Mouse (Mus musculus) lung, embryonic 14.5 days (tissue): ENCODE measurements around the gene Nrarp. TPM values are rescaled to one million over a fixed set of nuclear protein-coding genes. Genes with fewer than 3 reads are reported as not detected.

ENCODE experiments used
- ATAC-seq: fragments of 200-750 bp; cut with Nextera tagmentation; 2 replicates; pipeline ENCODE4 v1.8.0; 2017; ENCODE audit warnings: mild to moderate bottlenecking, moderate TSS enrichment, moderate library complexity; ENCODE audit not compliant: insufficient read depth
- DNase-seq: peaks from one replicate; pipeline ENCODE4 v3.0.0-alpha.2; 2015
- H3K27ac ChIP-seq: fragments of 300-500 bp; sonication (generic); 2 replicates; pipeline ENCODE4 v1.5.1; 2014; ENCODE audit warnings: low read depth, mild to moderate bottlenecking, moderate library complexity
- H3K27me3 ChIP-seq: fragments of 300-500 bp; sonication (generic); 2 replicates; pipeline ENCODE4 v1.6.1; 2014; ENCODE audit warnings: low read length, control low read depth; ENCODE audit not compliant: insufficient read depth
- H3K36me3 ChIP-seq: fragments of 300-500 bp; sonication (generic); 2 replicates; pipeline ENCODE4 v1.6.1; 2014; ENCODE audit warnings: control low read depth; ENCODE audit not compliant: insufficient read depth
- H3K4me1 ChIP-seq: fragments of 300-500 bp; sonication (generic); 2 replicates; pipeline ENCODE4 v1.6.1; 2014; ENCODE audit warnings: antibody characterized with exemption, control low read depth; ENCODE audit not compliant: insufficient read depth
- H3K4me2 ChIP-seq: fragments of 300-500 bp; sonication (generic); 2 replicates; pipeline ENCODE4 v1.6.1; 2014; ENCODE audit warnings: mild to moderate bottlenecking
- H3K4me3 ChIP-seq: fragments of 300-500 bp; sonication (generic); 2 replicates; pipeline ENCODE4 v1.5.1; 2014; ENCODE audit warnings: low read depth, low read length
- H3K9ac ChIP-seq: fragments of 300-500 bp; sonication (generic); 2 replicates; pipeline ENCODE4 v1.6.1; 2014
- H3K9me3 ChIP-seq: fragments of 300-500 bp; sonication (generic); 2 replicates; pipeline ENCODE4 v1.6.1; 2016; ENCODE audit warnings: low read depth, low read length, control low read depth
- CTCF ChIP-seq: IDR thresholded peaks from 2 replicates; pipeline ENCODE4 v1.5.1; 2016; ENCODE audit warnings: antibody characterized with exemption, low read depth
- WGBS: fragments of 180-500 bp; shearing (Covaris S2); extraction: QIAGEN DNeasy Blood & Tissue Kit; methylation state at CpG from one replicate; pipeline ENCODE4 v1.1.7; 2014; 5-methylcytosine and 5-hydroxymethylcytosine counted together
- polyA plus RNA-seq: library from polyadenylated mRNA; unstranded; fragments of >200 nt; fragmentation: Nextera tagmentation; extraction: Ambion mirVana; gene quantifications from 2 replicates; pipeline ENCODE4 v1.2.1, GENCODE M21; 2014

Gene Nrarp
- polyA plus RNA-seq, 1 experiment from 2014 or later: 14.9 TPM

DNA sequence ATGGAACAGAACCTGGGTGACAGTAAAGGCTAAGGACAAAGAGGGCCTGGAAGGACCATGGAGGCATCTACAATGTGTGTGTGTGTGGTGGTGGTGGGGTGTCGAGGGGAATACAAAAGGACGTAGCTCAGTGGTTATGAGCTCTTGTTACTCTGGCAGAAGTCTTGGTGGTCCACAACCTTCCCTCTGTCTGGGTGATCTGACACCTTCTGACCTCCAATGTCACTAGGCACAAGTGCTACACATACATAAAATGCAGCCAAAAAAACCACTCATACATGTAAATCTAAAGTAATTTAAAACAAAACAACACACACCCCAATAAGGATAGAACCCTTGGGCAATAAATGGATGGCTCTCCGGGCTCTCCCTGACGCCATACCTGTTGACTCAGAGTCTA is 46.8 kb downstream of the Nrarp start:
- Histone ChIP-seq H3K27me3 (no peaks in the 10 kb centered on the region), H3K9ac (no peak overlapping the region), H3K27ac (no peak overlapping the region), H3K4me3 (no peak overlapping the region), H3K36me3 (0 out of 2 replicates have a peak, but pooled peaks cover 4% of the 10 kb centered on the region), H3K4me2 (no peak overlapping the region), H3K4me1 (0 out of 2 replicates have a peak, but pooled peaks cover 5% of the 10 kb centered on the region), H3K9me3 (no peaks in the 10 kb centered on the region)
- no peak for TF ChIP-seq CTCF
- ATAC-seq: no peak
- DNase-seq: no peak
- WGBS: 90% methylated on average over 4 of the region's 4 CpGs

DNA sequence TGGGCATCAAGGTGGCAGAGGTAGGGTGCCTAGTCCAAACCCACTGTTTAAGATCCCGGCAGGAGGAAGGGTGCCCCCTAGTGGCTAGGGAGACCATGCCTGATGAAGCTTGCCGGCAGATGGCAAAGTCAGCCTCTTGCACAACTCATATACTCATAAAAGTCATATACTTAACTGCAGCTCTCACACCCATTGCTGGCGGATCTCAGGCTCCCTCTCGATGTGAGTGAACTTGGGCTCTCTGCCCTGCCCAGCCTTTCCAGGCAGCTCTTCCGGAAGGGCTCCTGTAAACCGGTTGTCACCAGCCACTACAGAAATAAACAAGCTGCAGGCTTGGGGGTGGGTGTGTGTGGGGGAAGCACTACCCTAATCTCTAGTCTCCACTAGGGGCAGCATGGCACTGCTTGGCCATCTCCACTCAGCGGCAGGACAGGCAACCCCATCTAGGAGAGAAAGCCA is 47.9 kb downstream of the Nrarp start:
- Histone ChIP-seq H3K4me2 (peak overlapping the region; percentile 33), H3K9me3 (no peaks in the 10 kb centered on the region), H3K9ac (no peak overlapping the region), H3K27me3 (no peaks in the 10 kb centered on the region), H3K4me3 (0 out of 2 replicates have a peak overlapping the region, but pooled peaks have one; percentile 7), H3K27ac (peak overlapping the region; percentile 58; the same call in 1 of the 2 replicates), H3K4me1 (0 out of 2 replicates have a peak, but pooled peaks cover 5% of the 10 kb centered on the region), H3K36me3 (0 out of 2 replicates have a peak, but pooled peaks cover 2% of the 10 kb centered on the region)
- peak; percentile 74 for TF ChIP-seq CTCF
- ATAC-seq: peak; percentile 35
- under 1% methylated on average over 7 of the region's 7 CpGs for WGBS
- peak; percentile 93 for DNase-seq

DNA sequence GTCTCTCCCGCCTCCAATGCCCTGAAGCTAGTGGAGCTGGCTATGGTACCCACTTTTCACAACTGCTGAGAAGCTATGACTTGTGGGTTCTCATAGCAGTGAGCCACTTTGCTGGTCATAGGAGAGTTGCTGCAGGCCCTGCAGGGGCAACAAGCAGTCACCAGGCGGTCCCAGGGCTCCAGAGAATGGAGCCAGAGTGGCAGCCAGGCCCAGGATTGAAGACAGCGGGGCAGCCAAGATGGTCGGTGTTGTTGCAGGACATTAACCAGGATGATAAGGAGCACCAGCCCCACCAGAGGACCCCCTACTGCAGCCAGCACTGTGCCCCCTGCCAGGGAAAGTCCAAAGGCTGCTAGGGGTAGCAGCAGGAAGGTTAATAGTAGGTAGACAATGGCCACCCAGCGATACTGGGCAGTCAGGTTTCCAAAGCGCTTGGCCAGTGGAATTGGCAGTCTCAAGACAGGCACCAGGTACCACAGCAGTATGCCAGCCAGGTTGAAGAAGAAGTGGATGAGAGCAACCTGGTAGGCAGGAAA is 48.5 kb downstream of the Nrarp start:
- peak overlapping the region; percentile 33; the same call in 1 of the 2 replicates for H3K4me2 ChIP-seq
- H3K36me3 ChIP-seq: no peaks in the 10 kb centered on the region
- H3K27me3 ChIP-seq: 0 out of 2 replicates have a peak, but pooled peaks cover 1% of the 10 kb centered on the region
- no peak overlapping the region for H3K4me3 ChIP-seq
- DNase-seq (no peak), ATAC-seq (no peak)
- no peak overlapping the region for H3K9ac ChIP-seq
- H3K27ac ChIP-seq: no peak overlapping the region
- WGBS: 65% methylated on average over 6 of the region's 6 CpGs
- H3K9me3 ChIP-seq: no peaks in the 10 kb centered on the region
- 0 out of 2 replicates have a peak, but pooled peaks cover 5% of the 10 kb centered on the region for H3K4me1 ChIP-seq
- no peak for TF ChIP-seq CTCF

DNA sequence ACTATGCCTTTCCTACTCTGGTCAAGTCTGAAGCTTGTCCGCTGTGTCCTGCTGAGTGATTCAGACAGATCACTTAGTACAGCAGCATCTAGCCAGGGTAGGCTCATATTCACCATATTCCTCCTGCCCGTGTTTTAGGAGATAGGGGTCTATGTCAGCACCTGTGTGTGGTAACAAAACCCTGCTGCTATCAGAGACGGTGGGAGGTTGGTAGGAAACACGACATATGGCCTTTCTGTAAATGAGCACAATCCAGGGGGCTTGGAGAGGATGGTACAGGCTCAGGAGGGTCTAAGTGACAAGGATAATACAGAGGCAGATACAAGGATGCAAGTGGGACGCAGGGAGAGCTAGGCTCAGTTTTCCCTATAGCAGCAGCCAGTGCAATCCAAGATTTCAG is 49.0 kb downstream of the Nrarp start:
- Histone ChIP-seq H3K4me2 (no peak overlapping the region), H3K36me3 (no peaks in the 10 kb centered on the region), H3K27ac (no peak overlapping the region), H3K27me3 (0 out of 2 replicates have a peak, but pooled peaks cover 2% of the 10 kb centered on the region), H3K9me3 (no peaks in the 10 kb centered on the region), H3K4me3 (no peak overlapping the region), H3K4me1 (0 out of 2 replicates have a peak, but pooled peaks cover 5% of the 10 kb centered on the region), H3K9ac (no peak overlapping the region)
- WGBS: 80% methylated on average over 5 of the region's 5 CpGs
- no peak for ATAC-seq
- no peak for TF ChIP-seq CTCF
- DNase-seq: no peak

DNA sequence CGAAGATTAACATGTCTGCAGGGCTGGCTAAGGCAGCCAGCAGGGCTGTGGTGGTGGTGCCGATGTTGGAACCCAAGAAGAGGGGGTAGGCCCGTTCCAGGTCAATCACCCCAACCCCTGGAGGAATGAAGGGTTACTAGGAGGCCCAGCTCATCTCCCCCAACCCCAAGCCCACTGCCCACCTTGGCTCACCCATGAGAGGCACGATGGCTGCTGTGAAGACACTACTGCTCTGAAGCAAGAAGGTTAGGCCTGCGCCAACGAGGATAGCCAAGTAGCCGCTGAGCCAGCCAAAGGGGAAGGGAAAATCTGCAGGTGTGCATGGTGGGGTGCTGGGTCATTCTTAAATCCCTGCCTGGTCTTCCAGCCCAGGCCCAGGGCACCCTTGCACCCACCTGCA is 50.0 kb downstream of the Nrarp start:
- H3K4me3 ChIP-seq: no peak overlapping the region
- H3K4me1 ChIP-seq: 0 out of 2 replicates have a peak, but pooled peaks cover 3% of the 10 kb centered on the region
- H3K27ac ChIP-seq: no peak overlapping the region
- TF ChIP-seq CTCF: no peak
- ATAC-seq (no peak), DNase-seq (no peak)
- no peaks in the 10 kb centered on the region for H3K36me3 ChIP-seq
- H3K27me3 ChIP-seq: 0 out of 2 replicates have a peak, but pooled peaks cover 2% of the 10 kb centered on the region
- no peaks in the 10 kb centered on the region for H3K9me3 ChIP-seq
- H3K4me2 ChIP-seq: no peak overlapping the region
- H3K9ac ChIP-seq: no peak overlapping the region
- WGBS: 79% methylated on average over 7 of the region's 7 CpGs

DNA sequence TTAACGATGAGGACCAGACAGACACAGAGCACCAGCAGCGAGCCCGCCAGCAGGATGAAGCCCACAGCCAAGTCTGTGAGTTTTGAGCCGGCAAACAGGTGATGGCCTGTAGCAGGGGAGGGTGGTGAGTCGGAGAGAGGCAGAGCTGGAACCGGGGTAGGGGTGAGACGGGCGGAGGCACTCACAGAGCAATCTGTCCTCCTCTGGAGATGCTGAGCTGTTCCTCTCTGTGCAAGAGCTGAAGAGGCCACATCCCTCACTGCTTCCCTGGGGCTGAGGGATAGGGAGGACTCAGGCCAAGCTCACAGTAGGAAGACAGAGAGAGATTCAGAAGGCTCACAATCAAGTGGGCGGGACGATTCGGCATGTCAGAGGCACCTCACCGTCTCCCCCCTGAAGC is 50.5 kb downstream of the Nrarp start:
- Histone ChIP-seq H3K27ac (no peak overlapping the region), H3K36me3 (no peaks in the 10 kb centered on the region), H3K27me3 (0 out of 2 replicates have a peak, but pooled peaks cover 2% of the 10 kb centered on the region), H3K9ac (no peak overlapping the region), H3K4me1 (no peaks in the 10 kb centered on the region), H3K4me2 (no peak overlapping the region), H3K4me3 (no peak overlapping the region), H3K9me3 (no peaks in the 10 kb centered on the region)
- DNase-seq (no peak), ATAC-seq (no peak)
- 56% methylated on average over 12 of the region's 12 CpGs for WGBS
- TF ChIP-seq CTCF: no peak

Other genes with a start within 250 kb of the Nrarp start
- 76.4 and 79.2 TPM in 2 replicates for gene Arrdc1, start 245.5 kb upstream of the Nrarp start, polyA plus RNA-seq
- gene Zmynd19, start 231.0 kb upstream of the Nrarp start, polyA plus RNA-seq: 20.8 and 23.3 TPM in 2 replicates
- 26.4 and 29.3 TPM in 2 replicates for gene Dph7, start 218.4 kb upstream of the Nrarp start, polyA plus RNA-seq
- gene Mrpl41, start 205.7 kb upstream of the Nrarp start, polyA plus RNA-seq: 106 and 115 TPM in 2 replicates
- gene Pnpla7, start 204.7 kb upstream of the Nrarp start, polyA plus RNA-seq: 6.6 and 6.7 TPM in 2 replicates
- 59.9 and 67.8 TPM in 2 replicates for gene Nsmf, start 126.4 kb upstream of the Nrarp start, polyA plus RNA-seq
- not detected in 2 replicates for gene Entpd8, start 100.5 kb upstream of the Nrarp start, polyA plus RNA-seq
- 0.41 and 0.68 TPM in 2 replicates for gene Noxa1, start 85.6 kb upstream of the Nrarp start, polyA plus RNA-seq
- 7.5 and 8.2 TPM in 2 replicates for gene Tor4a, start 16.1 kb downstream of the Nrarp start, polyA plus RNA-seq
- 96.6 and 108 TPM in 2 replicates for gene Nelfb, start 30.7 kb downstream of the Nrarp start, polyA plus RNA-seq
- gene Stpg3, start 33.9 kb downstream of the Nrarp start, polyA plus RNA-seq: not detected in 2 replicates
- gene Fam166a, start 38.0 kb downstream of the Nrarp start, polyA plus RNA-seq: 0.47 TPM in 1 of 2 replicates, not detected in the other
- gene Tubb4b, start 43.9 kb downstream of the Nrarp start, polyA plus RNA-seq: 593 and 610 TPM in 2 replicates
- gene Slc34a3, start 53.6 kb downstream of the Nrarp start, polyA plus RNA-seq: not detected in 2 replicates
- gene Rnf224, start 56.0 kb downstream of the Nrarp start, polyA plus RNA-seq: not detected in 2 replicates
- 7.7 and 9.9 TPM in 2 replicates for gene Rnf208, start 61.5 kb downstream of the Nrarp start, polyA plus RNA-seq
- gene Cysrt1, start 61.7 kb downstream of the Nrarp start, polyA plus RNA-seq: not detected in 2 replicates
- gene AL732309.1, start 66.1 kb downstream of the Nrarp start, polyA plus RNA-seq: 3.5 and 3.6 TPM in 2 replicates
- gene Tmem203, start 74.7 kb downstream of the Nrarp start, polyA plus RNA-seq: 14.5 and 16.4 TPM in 2 replicates
- gene Tprn, start 81.9 kb downstream of the Nrarp start, polyA plus RNA-seq: 4.7 and 5.0 TPM in 2 replicates
- gene Ssna1, start 91.7 kb downstream of the Nrarp start, polyA plus RNA-seq: 217 and 229 TPM in 2 replicates
- 109 and 119 TPM in 2 replicates for gene Anapc2, start 91.7 kb downstream of the Nrarp start, polyA plus RNA-seq
- not detected in 2 replicates for gene Tmem210, start 107.4 kb downstream of the Nrarp start, polyA plus RNA-seq
- 0.46 and 0.89 TPM in 2 replicates for gene Lrrc26, start 109.2 kb downstream of the Nrarp start, polyA plus RNA-seq
- 0.78 and 0.84 TPM in 2 replicates for gene Grin1, start 138.4 kb downstream of the Nrarp start, polyA plus RNA-seq
- gene Man1b1, start 151.6 kb downstream of the Nrarp start, polyA plus RNA-seq: 70.9 and 76.4 TPM in 2 replicates
- gene Dpp7, start 175.6 kb downstream of the Nrarp start, polyA plus RNA-seq: 13.9 and 16.6 TPM in 2 replicates
- 17.4 and 20.1 TPM in 2 replicates for gene Uap1l1, start 184.9 kb downstream of the Nrarp start, polyA plus RNA-seq
- 42.0 and 45.5 TPM in 2 replicates for gene Sapcd2, start 191.6 kb downstream of the Nrarp start, polyA plus RNA-seq
- 0.92 and 1.2 TPM in 2 replicates for gene Entpd2, start 215.1 kb downstream of the Nrarp start, polyA plus RNA-seq
- 19.5 and 20.5 TPM in 2 replicates for gene Npdc1, start 218.6 kb downstream of the Nrarp start, polyA plus RNA-seq
- gene Fut7, start 242.5 kb downstream of the Nrarp start, polyA plus RNA-seq: not detected in 2 replicates
- gene Abca2, start 247.9 kb downstream of the Nrarp start, polyA plus RNA-seq: 3.9 and 4.6 TPM in 2 replicates